Comparison of ENCODE assay signal across 21 mouse cellular contexts in the genomic region with DNA sequence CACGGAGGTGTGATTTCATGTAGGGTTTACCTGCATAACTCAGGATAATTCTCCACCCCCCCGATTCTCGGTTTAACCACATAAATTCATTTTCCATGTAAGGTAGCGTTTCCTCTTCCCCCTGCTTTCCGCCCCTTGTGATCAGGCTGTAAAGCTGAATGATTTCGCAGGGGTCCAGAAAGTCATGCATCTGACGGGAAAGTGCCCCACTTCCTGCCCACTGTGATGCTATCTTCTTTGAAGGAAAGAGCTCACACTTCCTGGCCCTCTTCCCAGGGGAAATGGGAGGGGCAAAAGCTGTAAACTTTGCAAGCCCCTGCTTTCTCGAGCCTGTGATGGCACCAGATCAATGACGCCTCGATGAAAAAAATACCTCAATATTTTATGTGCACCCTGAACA.
DNase-seq lines count a peak whose midpoint lies in the region; ATAC-seq and TF ChIP-seq lines count a peak whose summit lies in the region.
"Had no signal": no experiment of that assay in that cellular context is flagged by ENCODE, and none has a peak within 500 bp of the region (broad histone marks: within the 10 kb centered on the region; RNA-seq: fewer than 3 reads in every experiment).

No protein-coding gene starts in this region.

- no peak overlapping the region for H3K4me3 ChIP-seq in kidney, adult 2 months (ENCODE audit: insufficient read depth, low read depth, low read length)
- no peak overlapping the region for H3K4me3 ChIP-seq in lung, embryonic 14.5 days (ENCODE audit: low read depth, low read length)
- H3K4me3 ChIP-seq in lung, adult 2 months (replicated peaks; ENCODE audit: extremely low read depth, low read depth, low read length): no peak overlapping the region
- no peak overlapping the region for H3K4me3 ChIP-seq in hindbrain, embryonic 14.5 days (replicated peaks; ENCODE audit: low read length)
- H3K4me3 ChIP-seq: embryonic facial prominence, embryonic 15.5 days; heart, embryonic 13.5 days; hindbrain, embryonic 12.5 days; limb, embryonic 13.5 days; midbrain, embryonic 12.5 days had no signal

- no peak for ATAC-seq in lung, embryonic 14.5 days (ENCODE audit: insufficient read depth)
- ATAC-seq in hindbrain, embryonic 14.5 days (ENCODE audit: low FRiP score): no peak
- ATAC-seq: forebrain, embryonic 16.5 days; inflammation-experienced regulatory T-cells, adult 6 months had no signal

- H3K9me3 ChIP-seq in lung, embryonic 14.5 days (ENCODE audit: low read depth, low read length): no peaks in the 10 kb centered on the region
- H3K9me3 ChIP-seq in hindbrain, embryonic 14.5 days (ENCODE audit: control insufficient read depth, low read length): no peaks in the 10 kb centered on the region
- H3K9me3 ChIP-seq: embryonic facial prominence, embryonic 15.5 days; heart, embryonic 13.5 days; hindbrain, embryonic 12.5 days; limb, embryonic 13.5 days; midbrain, embryonic 12.5 days had no signal

- no peaks in the 10 kb centered on the region for H3K27me3 ChIP-seq in kidney, adult 2 months (replicated peaks; ENCODE audit: control insufficient read depth, insufficient read depth, low read length)
- H3K27me3 ChIP-seq in lung, embryonic 14.5 days (ENCODE audit: insufficient read depth, low read length): no peaks in the 10 kb centered on the region
- H3K27me3 ChIP-seq in hindbrain, embryonic 14.5 days (ENCODE audit: control insufficient read depth, insufficient read depth, low read length): no peaks in the 10 kb centered on the region
- H3K27me3 ChIP-seq: embryonic facial prominence, embryonic 15.5 days; heart, embryonic 13.5 days; hindbrain, embryonic 12.5 days; limb, embryonic 13.5 days; midbrain, embryonic 12.5 days had no signal

- no peak overlapping the region for H3K9ac ChIP-seq in lung, embryonic 14.5 days
- no peak overlapping the region for H3K9ac ChIP-seq in hindbrain, embryonic 14.5 days
- H3K9ac ChIP-seq: embryonic facial prominence, embryonic 15.5 days; heart, embryonic 13.5 days; hindbrain, embryonic 12.5 days; limb, embryonic 13.5 days; liver, embryonic 14.5 days; midbrain, embryonic 12.5 days had no signal

- H3K4me1 ChIP-seq in kidney, adult 2 months (ENCODE audit: control insufficient read depth, insufficient read depth, low read length): no peaks in the 10 kb centered on the region
- no peaks in the 10 kb centered on the region for H3K4me1 ChIP-seq in lung, embryonic 14.5 days (ENCODE audit: insufficient read depth)
- H3K4me1 ChIP-seq in lung, adult 2 months (ENCODE audit: control insufficient read depth, insufficient read depth, low read length): no peaks in the 10 kb centered on the region; the same call in 1 of the 2 replicates
- H3K4me1 ChIP-seq in hindbrain, embryonic 14.5 days (replicated peaks; ENCODE audit: control insufficient read depth, insufficient read depth, low read length): no peaks in the 10 kb centered on the region
- H3K4me1 ChIP-seq: embryonic facial prominence, embryonic 15.5 days; heart, embryonic 13.5 days; hindbrain, embryonic 12.5 days; midbrain, embryonic 12.5 days had no signal

- no peak for TF ChIP-seq POLR2A in kidney, adult 2 months (IDR thresholded peaks at IDR 0.05; ENCODE audit: low read depth, low read length)
- TF ChIP-seq POLR2A in lung, adult 2 months (IDR thresholded peaks at IDR 0.05; ENCODE audit: borderline replicate concordance, extremely low read depth, low read depth, low read length): no peak

- H3K4me2 ChIP-seq in lung, embryonic 14.5 days: no peak overlapping the region
- no peak overlapping the region for H3K4me2 ChIP-seq in hindbrain, embryonic 14.5 days (replicated peaks)
- H3K4me2 ChIP-seq: embryonic facial prominence, embryonic 15.5 days; heart, embryonic 13.5 days; hindbrain, embryonic 12.5 days; limb, embryonic 13.5 days; midbrain, embryonic 12.5 days had no signal

- TF ChIP-seq CTCF in kidney, adult 2 months (conservative IDR thresholded peaks at IDR 0.05; ENCODE audit: insufficient read depth, insufficient read length, low read depth, low read length): no peak
- TF ChIP-seq CTCF in lung, embryonic 14.5 days (IDR thresholded peaks at IDR 0.05; ENCODE audit: low read depth): no peak
- TF ChIP-seq CTCF in lung, adult 2 months (IDR thresholded peaks at IDR 0.05; ENCODE audit: insufficient read depth, low read length): no peak

- no peak overlapping the region for H3K27ac ChIP-seq in kidney, adult 2 months (ENCODE audit: insufficient read depth, low read depth, low read length)
- H3K27ac ChIP-seq in lung, embryonic 14.5 days (ENCODE audit: low read depth): no peak overlapping the region
- no peak overlapping the region for H3K27ac ChIP-seq in hindbrain, embryonic 14.5 days
- H3K27ac ChIP-seq: embryonic facial prominence, embryonic 15.5 days; heart, embryonic 13.5 days; hindbrain, embryonic 12.5 days; limb, embryonic 13.5 days; liver, embryonic 14.5 days; midbrain, embryonic 12.5 days had no signal

- WGBS in kidney, adult 2 months: 43% methylated on average over 10 of the region's 10 CpGs
- 47% methylated on average over 10 of the region's 10 CpGs for WGBS in lung, embryonic 14.5 days
- 28% methylated on average over 10 of the region's 10 CpGs for WGBS in lung, adult 2 months
- 90% methylated on average over 10 of the region's 10 CpGs for WGBS in hindbrain, embryonic 14.5 days

- H3K36me3 ChIP-seq in kidney, adult 2 months (ENCODE audit: control insufficient read depth, insufficient read depth, low read length): no peaks in the 10 kb centered on the region
- no peaks in the 10 kb centered on the region for H3K36me3 ChIP-seq in lung, embryonic 14.5 days (ENCODE audit: insufficient read depth)
- H3K36me3 ChIP-seq in hindbrain, embryonic 14.5 days (replicated peaks; ENCODE audit: control insufficient read depth, insufficient read depth): no peaks in the 10 kb centered on the region
- H3K36me3 ChIP-seq: embryonic facial prominence, embryonic 15.5 days; heart, embryonic 13.5 days; hindbrain, embryonic 12.5 days; limb, embryonic 13.5 days; midbrain, embryonic 12.5 days had no signal

- peak; percentile 1 for DNase-seq in adrenal gland, postnatal 25 days
- no peak for DNase-seq in adrenal gland, postnatal 14 days
- peak; percentile 22 for DNase-seq in kidney, adult 2 months
- no peak for DNase-seq in kidney, adult 18-20 months
- DNase-seq in lung, embryonic 14.5 days: peak; percentile 59
- no peak for DNase-seq in lung, adult 2 months
- peak; percentile 24 to 33 for DNase-seq in lung, postnatal 4 days
- no peak for DNase-seq in hindbrain, embryonic 14.5 days (ENCODE audit: low spot score)
- DNase-seq: adrenal gland, adult 2 months; cerebellum, adult 9-11 months; gastrocnemius, postnatal 36 days; right cerebral cortex, postnatal 4 days; thymus, postnatal 36 days had no signal

Comparison
In these comparisons a context has a peak if more than half of its experiments do, and no peak if none do; other contexts are left out.
1. DNase-seq: peak in adrenal gland, postnatal 25 days (single experiment), kidney, adult 2 months (single experiment), lung, embryonic 14.5 days (single experiment) and lung, postnatal 4 days (2 of 2); none in adrenal gland, postnatal 14 days (single experiment), kidney, adult 18-20 months (single experiment), lung, adult 2 months (single experiment) and hindbrain, embryonic 14.5 days (single experiment).